Mouse (Mus musculus) cerebral cortex, adult 2 months (tissue): ENCODE data around the gene Lpar1.

Experiments
- whole genome bisulfite sequencing: fragments of 180-500 bp; shearing (Covaris S2); methylation state at CpG from one replicate; pipeline ENCODE4 v1.1.7; 2018; 5-methylcytosine and 5-hydroxymethylcytosine counted together

Gene Lpar1

GRCm38 (mm10) chr4:58462586-58462985, 91.1 kb downstream of the Lpar1 start:
- WGBS: 48% methylated on average over 2 of the region's 2 CpGs

GRCm38 (mm10) chr4:58453334-58453733, 100.4 kb downstream of the Lpar1 start:
- WGBS: 48% methylated on average over 4 of the region's 4 CpGs

DNA sequence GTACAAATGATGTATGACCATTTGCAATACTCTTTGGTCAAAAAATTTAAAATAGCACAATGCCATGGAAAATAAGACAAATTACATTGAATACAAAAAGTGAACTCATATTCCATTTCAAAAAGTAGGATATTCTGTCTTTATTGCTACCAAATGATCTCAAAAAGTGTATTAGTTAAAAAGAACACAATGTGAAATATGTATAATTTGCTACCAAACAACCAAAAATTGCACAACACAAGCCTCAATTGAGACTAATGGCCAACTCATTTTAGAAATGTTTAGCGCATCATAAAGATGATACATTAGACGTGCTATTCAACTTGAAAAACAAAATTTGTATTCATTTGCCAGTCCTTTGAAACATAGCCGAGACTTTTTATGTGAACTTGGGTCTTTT, 104.9 kb downstream of the Lpar1 start:
- WGBS: 94% methylated on average over 3 of the region's 3 CpGs

DNA sequence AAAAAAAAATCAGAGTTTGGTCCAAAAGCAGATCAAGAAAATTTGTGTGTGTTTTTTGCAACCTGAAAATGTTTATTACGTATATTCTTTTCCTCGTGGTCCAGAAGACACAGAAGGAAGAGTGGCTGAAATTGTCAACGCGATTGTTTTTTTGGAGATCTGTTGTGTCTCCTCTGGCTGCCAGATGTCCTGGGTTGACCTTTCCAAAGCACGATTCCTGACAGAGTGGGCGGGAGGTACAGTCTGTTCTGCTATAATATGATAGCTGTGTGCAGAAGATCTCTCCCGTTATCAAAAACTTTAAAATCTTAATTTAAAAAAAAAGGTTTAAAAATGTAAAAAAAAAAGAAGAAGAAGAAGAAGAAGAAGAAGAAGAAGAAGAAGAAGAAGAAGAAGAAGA, 105.9 kb downstream of the Lpar1 start:
- 40% methylated on average over 7 of the region's 7 CpGs for WGBS

GRCm38 (mm10) chr4:58445846-58446245, 107.9 kb downstream of the Lpar1 start:
- WGBS: 76% methylated on average over 6 of the region's 6 CpGs

DNA sequence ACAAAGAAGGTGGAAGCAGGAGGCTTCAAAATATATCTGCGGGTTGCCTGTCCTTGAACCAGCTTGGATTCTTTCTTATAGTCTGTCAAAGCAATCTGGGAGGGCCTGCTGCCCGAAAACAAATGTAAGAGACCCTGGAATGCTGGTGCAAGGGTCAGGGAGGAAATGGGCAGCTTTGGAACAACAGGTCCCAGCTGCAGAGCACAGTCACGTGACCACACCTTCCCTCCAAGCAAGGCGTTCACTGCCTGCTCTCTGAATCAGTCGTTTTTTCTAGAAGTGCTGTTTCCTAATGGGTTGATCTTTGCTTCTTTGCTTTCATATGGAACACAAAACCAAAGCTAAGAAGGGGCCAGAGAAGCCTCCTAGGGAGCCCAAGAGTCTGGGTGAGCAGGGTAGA, 111.4 kb downstream of the Lpar1 start:
- WGBS: 70% methylated on average over 5 of the region's 5 CpGs

DNA sequence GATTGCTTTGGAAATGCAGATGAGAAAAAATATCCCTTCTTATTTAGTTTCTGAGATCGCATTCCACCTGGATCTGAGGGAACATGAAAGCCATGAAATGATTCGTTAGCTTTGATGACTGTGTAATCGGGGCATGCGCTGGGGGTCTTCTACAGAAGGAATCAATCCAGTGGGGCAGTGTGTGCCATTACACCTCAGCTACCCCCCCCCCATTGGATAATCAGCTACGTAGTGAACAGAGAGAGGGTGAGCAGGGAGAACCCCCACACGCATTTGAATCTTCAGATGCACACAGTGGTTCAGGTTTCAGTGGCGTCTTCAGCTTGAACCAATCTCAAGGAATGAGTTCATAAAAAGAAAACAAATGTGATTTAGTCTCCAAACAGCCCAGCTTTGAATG, 115.0 kb downstream of the Lpar1 start:
- WGBS: 63% methylated on average over 7 of the region's 7 CpGs

GRCm38 (mm10) chr4:58437271-58437670, 116.4 kb downstream of the Lpar1 start:
- WGBS: 90% methylated on average over 15 of the region's 15 CpGs

GRCm38 (mm10) chr4:58423276-58423930, 130.3 kb downstream of the Lpar1 start:
- 47% methylated on average over 9 of the region's 9 CpGs for WGBS

GRCm38 (mm10) chr4:58419225-58419624, 134.5 kb downstream of the Lpar1 start:
- WGBS: 51% methylated on average over 5 of the region's 5 CpGs

- 41% methylated on average over 4 of the region's 4 CpGs for whole genome bisulfite sequencing
Measured at GRCm38 (mm10) chr4:58417319-58417718, 136.4 kb downstream of the Lpar1 start.

DNA sequence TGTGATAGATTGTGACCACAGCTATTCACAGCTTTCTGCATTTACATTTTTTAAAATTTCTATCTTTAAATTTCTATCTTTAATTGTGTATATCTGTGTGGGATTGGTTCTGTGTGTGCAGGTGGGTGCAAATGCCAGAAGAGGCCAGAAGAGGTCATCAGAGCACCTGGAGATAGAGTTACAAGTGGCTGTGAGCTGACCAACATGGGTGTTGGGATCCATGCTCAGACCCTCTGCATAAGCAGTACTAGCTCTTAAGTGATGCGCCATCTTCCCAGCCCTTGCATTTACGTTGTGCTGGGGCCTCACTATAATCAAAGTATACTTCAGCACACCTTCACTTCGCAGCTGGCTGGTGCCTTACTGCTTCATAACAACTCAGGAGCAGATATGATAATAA, 138.2 kb downstream of the Lpar1 start:
- WGBS: 98% methylated on average over 3 of the region's 3 CpGs

DNA sequence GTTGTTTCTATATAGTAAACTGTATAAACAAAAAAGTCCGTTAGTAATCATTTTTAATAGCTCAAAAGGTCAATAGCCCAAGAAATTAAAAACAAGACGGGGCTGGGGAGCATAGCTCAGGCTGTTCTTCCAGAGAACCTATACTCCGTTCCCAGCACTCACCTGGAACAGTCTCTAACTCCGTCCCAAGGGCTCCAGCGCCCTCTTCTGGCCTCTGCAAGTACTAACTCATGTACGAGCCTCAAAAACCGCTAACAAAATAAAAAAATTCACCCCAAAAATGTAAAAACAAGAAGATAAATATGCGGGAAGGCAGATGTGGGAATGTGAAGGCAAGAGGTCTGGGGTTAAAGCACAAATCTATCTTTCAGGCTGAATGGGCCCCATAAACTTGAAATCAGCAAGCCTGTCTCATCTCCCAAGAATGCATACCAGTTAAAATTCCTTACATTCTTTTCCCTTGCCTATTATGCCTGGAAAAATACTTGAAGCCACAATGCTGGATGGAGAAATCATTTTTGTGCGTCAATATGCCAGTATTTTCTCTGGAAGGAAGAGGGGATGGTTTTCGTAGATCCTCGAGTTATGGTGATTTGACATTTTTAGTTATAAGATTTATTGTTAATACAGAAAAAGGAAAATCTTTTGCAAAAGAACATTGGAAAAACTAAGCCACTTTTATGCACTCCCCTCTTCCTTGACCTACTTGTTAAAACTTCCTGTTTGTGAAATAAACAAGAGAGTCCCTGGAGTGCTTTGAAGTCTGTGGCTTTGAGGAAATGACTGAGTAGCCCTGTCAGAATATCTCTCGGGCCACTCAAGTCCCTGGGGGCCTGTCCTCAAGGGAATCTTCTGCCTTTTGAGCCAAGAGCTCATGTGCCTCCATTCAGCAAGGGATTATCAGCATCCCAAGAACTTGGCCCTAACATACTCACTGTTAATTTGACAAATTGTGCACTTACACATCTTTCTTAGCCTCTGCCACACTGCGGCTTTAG, 140.2 kb downstream of the Lpar1 start:
- 85% methylated on average over 13 of the region's 13 CpGs for WGBS

GRCm38 (mm10) chr4:58401973-58402501, 151.7 kb downstream of the Lpar1 start:
- WGBS: 29% methylated on average over 4 of the region's 4 CpGs

DNA sequence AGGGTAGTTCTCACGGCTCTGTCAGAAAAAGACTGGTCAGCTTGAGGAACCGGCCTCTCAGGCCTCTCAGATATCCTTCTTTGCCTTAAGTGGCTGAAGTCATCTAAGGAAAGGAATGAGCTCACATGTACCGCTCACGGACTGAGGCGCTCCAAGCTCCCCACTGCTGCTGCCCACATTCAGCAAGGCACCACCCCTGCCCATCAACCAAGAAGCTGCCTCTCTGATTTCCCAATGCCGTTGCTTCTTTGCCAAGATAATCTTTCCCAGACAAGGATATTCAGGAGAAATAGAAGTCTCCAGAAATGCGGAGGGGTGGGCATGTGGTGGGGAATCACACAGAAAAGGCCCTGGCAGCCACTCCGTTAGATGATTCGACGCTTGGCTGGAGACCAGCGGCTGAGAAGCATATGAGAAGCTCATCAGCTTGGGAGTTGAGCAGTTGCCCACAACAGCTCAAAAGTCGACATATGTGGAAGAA, 152.8 kb downstream of the Lpar1 start:
- 46% methylated on average over 12 of the region's 12 CpGs for WGBS
